Mouse (Mus musculus): ENCODE measurements around the gene Casp14.

The Casp14 gene

GRCm38 (mm10) chr10:78718056-78718455 lies at the start of gene Casp14:
Gene Casp14, minus strand, starts transcription at chr10:78718294.
- DNase-seq (ENCODE audit: low read depth, low spot score), result no peak

GRCm38 (mm10) chr10:78765570-78765969 lies 47.5 kb upstream of the Casp14 start:
- DNase-seq (ENCODE audit: low read depth, low spot score), result no peak

GRCm38 (mm10) chr10:78756021-78756420 lies 37.9 kb upstream of the Casp14 start:
- DNase-seq (ENCODE audit: low read depth, low spot score), result peak; percentile 62

GRCm38 (mm10) chr10:78752452-78753191 lies 34.5 kb upstream of the Casp14 start, which contains the start of gene Ccdc105:
Gene Ccdc105, minus strand, starts transcription at chr10:78753065.
- DNase-seq (ENCODE audit: low read depth, low spot score), result peak; percentile 72

GRCm38 (mm10) chr10:78748946-78749345 lies 30.9 kb upstream of the Casp14 start:
- no peak for DNase-seq (ENCODE audit: low read depth, low spot score)

GRCm38 (mm10) chr10:78748161-78748560 lies 30.1 kb upstream of the Casp14 start:
- DNase-seq (ENCODE audit: low read depth, low spot score), result no peak

GRCm38 (mm10) chr10:78747035-78747721 lies 29.1 kb upstream of the Casp14 start:
- DNase-seq (ENCODE audit: low read depth, low spot score), result no peak

GRCm38 (mm10) chr10:78745453-78746232 lies 27.5 kb upstream of the Casp14 start:
- DNase-seq (ENCODE audit: low read depth, low spot score), result no peak

GRCm38 (mm10) chr10:78743721-78744120 lies 25.6 kb upstream of the Casp14 start:
- DNase-seq (ENCODE audit: low read depth, low spot score), result no peak

- no peak for DNase-seq (ENCODE audit: low read depth, low spot score)
These were observed 21.7 kb upstream of the Casp14 start for GRCm38 (mm10) chr10:78739821-78740220.

- no peak for DNase-seq (ENCODE audit: low read depth, low spot score)
These were observed 9.8 kb upstream of the Casp14 start for GRCm38 (mm10) chr10:78727876-78728275.

- peak; percentile 43 for DNase-seq (ENCODE audit: low read depth, low spot score)
These were observed 8.9 kb upstream of the Casp14 start for GRCm38 (mm10) chr10:78727035-78727434.

- no peak for DNase-seq (ENCODE audit: low read depth, low spot score)
These were observed 5.3 kb upstream of the Casp14 start for GRCm38 (mm10) chr10:78723416-78723815.

GRCm38 (mm10) chr10:78722654-78723053 lies 4.6 kb upstream of the Casp14 start:
- DNase-seq (ENCODE audit: low read depth, low spot score), result peak; percentile 51

GRCm38 (mm10) chr10:78722036-78722435 lies 3.9 kb upstream of the Casp14 start:
- DNase-seq (ENCODE audit: low read depth, low spot score), result no peak

- DNase-seq (ENCODE audit: low read depth, low spot score), result no peak
These were observed 1.9 kb downstream of the Casp14 start for GRCm38 (mm10) chr10:78716231-78716630.

- DNase-seq (ENCODE audit: low read depth, low spot score), result no peak
These were observed 2.9 kb downstream of the Casp14 start for GRCm38 (mm10) chr10:78715156-78715555.

GRCm38 (mm10) chr10:78714129-78714528 lies 4.0 kb downstream of the Casp14 start:
- DNase-seq (ENCODE audit: low read depth, low spot score), result no peak

GRCm38 (mm10) chr10:78710706-78711105 lies 7.4 kb downstream of the Casp14 start:
- DNase-seq (ENCODE audit: low read depth, low spot score), result no peak

GRCm38 (mm10) chr10:78700881-78701280 lies 17.2 kb downstream of the Casp14 start:
- DNase-seq (ENCODE audit: low read depth, low spot score), result no peak

- DNase-seq (ENCODE audit: low read depth, low spot score), result no peak
These were observed 28.1 kb downstream of the Casp14 start for GRCm38 (mm10) chr10:78689973-78690372.

- DNase-seq (ENCODE audit: low read depth, low spot score), result no peak
These were observed 31.0 kb downstream of the Casp14 start for GRCm38 (mm10) chr10:78686995-78687577.
